Mouse (Mus musculus) cerebellum, adult 2 months (tissue): ENCODE data around the gene Aldh6a1. TPM values are rescaled to one million over a fixed set of nuclear protein-coding genes. Genes with fewer than 3 reads are reported as not detected.

Experiments used
- DNase-seq, 2 experiments: peaks; one replicate each; pipeline ENCODE4 v3.0.0; 2021
- H3K27ac ChIP-seq: fragments of 200-500 bp; 2 replicates; pipeline ENCODE4 v1.5.1; 2012; ENCODE audit warnings: low read length, control low read depth, inconsistent platforms; ENCODE audit not compliant: insufficient read depth
- H3K27me3 ChIP-seq: fragments of 200-500 bp; 2 replicates; pipeline ENCODE4 v1.6.1; 2012; ENCODE audit warnings: inconsistent platforms, mild to moderate bottlenecking, low read length, moderate library complexity; ENCODE audit not compliant: control insufficient read depth, insufficient read depth
- H3K4me1 ChIP-seq: fragments of 200-500 bp; 2 replicates; pipeline ENCODE4 v1.6.1; 2011; ENCODE audit warnings: low read length; ENCODE audit not compliant: control insufficient read depth, insufficient read depth
- H3K4me3 ChIP-seq: fragments of 200-500 bp; replicated peaks from 2 replicates; pipeline ENCODE3; 2011; ENCODE audit warnings: mild to moderate bottlenecking, low read depth, low read length, control low read depth; ENCODE audit not compliant: insufficient read depth
- CTCF ChIP-seq: fragments of 200-500 bp; IDR thresholded peaks from 2 replicates; pipeline ENCODE4 v1.5.1; 2011; ENCODE audit warnings: low read depth, mild to moderate bottlenecking, control low read depth, low read length, moderate library complexity, borderline replicate concordance; ENCODE audit not compliant: insufficient read depth
- POLR2A ChIP-seq: fragments of 200-500 bp; IDR thresholded peaks from 2 replicates; pipeline ENCODE4 v1.6.1; 2011; ENCODE audit warnings: low read length, control low read depth, borderline replicate concordance; ENCODE audit not compliant: insufficient read depth
- WGBS: fragments of 180-500 bp; shearing (Covaris S2); methylation state at CpG from one replicate; pipeline ENCODE4 v1.1.7; 2018; 5-methylcytosine and 5-hydroxymethylcytosine counted together
- polyA plus RNA-seq: library from polyadenylated mRNA; depleted of rRNA; stranded (reverse); fragments of >200 nt; gene quantifications from 2 replicates; pipeline ENCODE4 v1.2.3, GENCODE M21; 2012

The Aldh6a1 gene
- polyA plus RNA-seq, 1 experiment, result 39.4 TPM

GRCm38 (mm10) chr12:84397685-84398084 lies 53.1 kb downstream of the Aldh6a1 start:
- no peaks in the 10 kb centered on the region for H3K27me3 ChIP-seq
- no peaks in the 10 kb centered on the region for H3K4me1 ChIP-seq
- H3K27ac ChIP-seq, result no peak overlapping the region
- H3K4me3 ChIP-seq, result no peak overlapping the region
- TF ChIP-seq CTCF, result no peak
- no peak for TF ChIP-seq POLR2A
- DNase-seq, result no peak

DNA sequence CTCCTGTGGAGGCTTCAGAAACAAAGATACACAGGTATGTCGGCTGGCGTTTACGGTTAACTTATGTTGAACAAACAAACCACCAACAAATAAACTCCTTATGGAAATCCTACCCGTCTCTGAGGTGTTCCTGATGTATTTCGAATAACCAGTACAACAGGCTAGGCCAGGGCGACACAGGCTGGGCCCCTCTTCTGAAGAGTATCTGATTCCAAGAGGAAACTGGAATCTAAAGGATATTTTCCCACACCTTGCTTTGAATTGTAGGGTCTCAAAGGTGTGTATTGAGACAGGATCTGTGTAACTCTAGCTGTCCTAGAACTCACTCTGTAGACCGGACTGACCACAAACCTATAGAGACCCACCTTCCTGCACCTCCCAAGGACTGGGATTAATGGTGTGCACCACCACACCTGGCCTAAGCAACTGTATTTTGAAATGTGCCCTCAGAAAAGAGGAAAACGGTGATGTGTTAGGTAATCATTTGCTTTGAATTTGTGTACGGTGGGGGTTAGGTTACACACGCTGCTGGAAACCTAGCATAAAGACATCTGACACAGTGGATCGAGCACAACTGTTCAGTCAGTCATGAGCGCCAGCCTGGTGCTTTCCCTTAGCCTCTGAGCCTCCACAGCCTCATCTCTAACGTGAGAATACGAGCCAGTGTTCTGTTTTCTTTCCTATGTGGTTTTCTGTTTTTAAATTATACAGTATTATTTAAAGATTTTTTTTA lies 53.7 kb downstream of the Aldh6a1 start:
- no peak for TF ChIP-seq POLR2A
- no peak for TF ChIP-seq CTCF
- Histone ChIP-seq H3K27ac (no peak overlapping the region), H3K4me1 (no peaks in the 10 kb centered on the region), H3K27me3 (no peaks in the 10 kb centered on the region), H3K4me3 (no peak overlapping the region)
- DNase-seq, result no peak
- 90% methylated on average over 14 of the region's 14 CpGs for WGBS

GRCm38 (mm10) chr12:84393847-84394246 lies 57.0 kb downstream of the Aldh6a1 start:
- Histone ChIP-seq H3K4me1 (no peaks in the 10 kb centered on the region), H3K27me3 (no peaks in the 10 kb centered on the region), H3K27ac (no peak overlapping the region), H3K4me3 (no peak overlapping the region)
- no peak for DNase-seq
- no peak for TF ChIP-seq CTCF
- no peak for TF ChIP-seq POLR2A
- 92% methylated on average over 5 of the region's 5 CpGs for WGBS

DNA sequence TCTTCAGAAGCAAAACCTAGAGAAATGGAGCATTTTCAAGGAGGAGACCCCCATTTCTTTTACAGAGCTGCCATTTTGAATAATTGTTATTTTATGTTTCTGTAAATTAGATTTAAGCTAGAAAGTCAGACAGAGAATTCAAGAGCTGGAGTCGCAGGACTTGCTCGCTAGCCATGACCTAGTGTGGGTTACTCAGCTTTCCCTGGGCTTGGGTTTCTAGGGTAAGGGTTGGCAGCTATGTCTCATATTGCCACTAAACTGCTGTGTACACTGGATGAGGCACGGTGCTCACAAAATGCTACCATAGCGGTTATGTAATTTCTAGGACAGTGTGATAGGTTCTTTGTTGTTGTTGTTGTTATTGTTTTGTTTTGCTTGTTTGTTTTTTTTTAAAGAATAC lies 58.1 kb downstream of the Aldh6a1 start:
- no peaks in the 10 kb centered on the region for H3K27me3 ChIP-seq
- TF ChIP-seq CTCF (no peak), POLR2A (no peak)
- no peak overlapping the region for H3K4me3 ChIP-seq
- H3K27ac ChIP-seq, result no peak overlapping the region
- H3K4me1 ChIP-seq, result no peaks in the 10 kb centered on the region
- 99% methylated on average over 4 of the region's 4 CpGs for WGBS
- DNase-seq, result no peak

GRCm38 (mm10) chr12:84390336-84390735 lies 60.5 kb downstream of the Aldh6a1 start:
- TF ChIP-seq CTCF (no peak), POLR2A (no peak)
- no peak overlapping the region for H3K27ac ChIP-seq
- H3K27me3 ChIP-seq, result no peaks in the 10 kb centered on the region
- WGBS, result 92% methylated on average over 6 of the region's 6 CpGs
- no peak for DNase-seq
- H3K4me1 ChIP-seq, result no peaks in the 10 kb centered on the region
- no peak overlapping the region for H3K4me3 ChIP-seq

DNA sequence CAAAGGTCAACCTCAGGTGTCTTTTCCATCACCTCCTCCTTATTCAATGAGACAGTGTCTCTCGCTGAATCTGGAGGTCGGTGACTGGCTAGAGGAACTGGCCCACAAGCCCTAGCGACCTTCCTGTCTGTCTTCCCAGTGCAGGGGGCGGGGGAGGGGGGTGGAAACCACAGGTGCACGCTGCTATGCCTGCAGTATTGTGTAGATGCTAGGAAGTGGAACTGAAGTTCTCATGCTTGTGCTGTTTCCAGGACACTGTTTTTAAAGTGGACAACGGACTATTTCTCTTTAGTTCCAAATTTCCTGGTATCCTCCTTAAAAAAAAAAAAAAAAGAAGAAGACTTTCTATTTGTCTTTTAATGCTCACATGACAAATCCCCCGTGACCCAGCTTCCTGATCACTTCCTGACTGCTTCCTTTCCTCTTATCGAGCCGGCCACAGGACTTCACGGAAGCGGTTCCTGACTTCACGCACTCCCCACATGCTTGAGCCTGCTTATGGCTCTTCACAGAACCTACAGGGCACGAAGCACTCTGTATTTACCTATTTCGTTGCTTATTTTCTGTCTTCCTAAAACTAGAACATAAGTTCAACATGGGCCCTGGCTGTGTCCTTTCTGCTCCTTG lies 61.9 kb downstream of the Aldh6a1 start:
- no peaks in the 10 kb centered on the region for H3K27me3 ChIP-seq
- H3K27ac ChIP-seq, result no peak overlapping the region
- TF ChIP-seq POLR2A (no peak), CTCF (no peak)
- H3K4me3 ChIP-seq, result no peak overlapping the region
- H3K4me1 ChIP-seq, result no peaks in the 10 kb centered on the region
- WGBS, result 76% methylated on average over 14 of the region's 14 CpGs
- DNase-seq, result no peak

DNA sequence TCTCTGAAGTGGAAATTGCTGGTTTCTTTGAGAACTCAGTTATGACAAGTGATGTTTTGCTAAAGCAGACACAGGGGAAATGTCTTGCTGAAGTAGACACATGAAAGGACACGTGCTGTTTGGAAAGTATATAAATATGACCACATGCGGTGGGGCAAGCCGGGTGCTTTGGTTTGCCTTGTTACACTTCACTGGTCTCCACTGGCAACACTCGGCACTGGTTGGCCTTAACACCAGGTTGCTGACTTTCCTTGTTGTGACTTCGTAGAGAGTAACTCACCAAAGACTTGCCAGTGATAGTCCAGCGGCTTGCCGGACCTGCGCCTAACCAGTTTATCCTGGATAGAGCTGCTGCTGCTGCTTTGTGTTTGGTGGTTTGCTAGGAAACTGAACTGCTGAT lies 62.7 kb downstream of the Aldh6a1 start:
- DNase-seq, result no peak
- Histone ChIP-seq H3K27me3 (no peaks in the 10 kb centered on the region), H3K4me1 (no peaks in the 10 kb centered on the region), H3K27ac (no peak overlapping the region), H3K4me3 (no peak overlapping the region)
- WGBS, result 72% methylated on average over 8 of the region's 8 CpGs
- TF ChIP-seq CTCF (no peak), POLR2A (no peak)

DNA sequence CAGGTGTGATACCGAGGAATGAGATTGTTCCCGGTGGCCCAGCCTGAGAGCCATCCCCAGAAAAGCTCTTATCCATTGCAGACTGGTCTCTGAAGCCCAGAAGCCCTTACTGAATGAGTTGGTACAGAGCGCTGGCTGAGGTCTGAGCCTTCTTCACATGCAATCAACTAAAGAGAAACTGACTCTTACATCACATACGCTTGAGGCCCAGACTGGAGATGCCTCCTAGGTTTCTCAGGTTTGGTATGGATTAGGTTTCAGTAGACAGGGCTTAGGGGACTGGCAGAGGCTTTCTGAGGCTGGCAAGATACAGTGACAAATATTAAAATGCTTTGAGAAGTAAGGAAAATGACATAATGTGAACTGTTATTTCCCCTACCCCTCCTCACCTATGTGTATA lies 65.4 kb downstream of the Aldh6a1 start:
- H3K27me3 ChIP-seq, result no peaks in the 10 kb centered on the region
- TF ChIP-seq POLR2A (no peak), CTCF (no peak)
- no peak overlapping the region for H3K4me3 ChIP-seq
- 95% methylated on average over 4 of the region's 4 CpGs for WGBS
- no peak for DNase-seq
- no peaks in the 10 kb centered on the region for H3K4me1 ChIP-seq
- H3K27ac ChIP-seq, result no peak overlapping the region
